Mouse (Mus musculus) ES-Bruce4 (cell line): Measurements from ENCODE around the gene Lipn. TPM values are rescaled to one million over a fixed set of nuclear protein-coding genes. Genes with fewer than 3 reads are reported as not detected.

Experiments used
- H3K27ac ChIP-seq: 2 replicates; pipeline ENCODE4 v1.5.1; 2012; ENCODE audit warnings: low read length, inconsistent platforms; ENCODE audit not compliant: insufficient read depth
- H3K27me3 ChIP-seq: 2 replicates; pipeline ENCODE4 v1.6.1; 2012; ENCODE audit warnings: mild to moderate bottlenecking, low read length, inconsistent platforms; ENCODE audit not compliant: control insufficient read depth, poor library complexity, insufficient read depth, severe bottlenecking
- H3K36me3 ChIP-seq: 2 replicates; pipeline ENCODE4 v1.6.1; 2012; ENCODE audit warnings: inconsistent platforms, mild to moderate bottlenecking, low read length, moderate library complexity; ENCODE audit not compliant: control insufficient read depth, poor library complexity, insufficient read depth, severe bottlenecking
- H3K4me1 ChIP-seq: one replicate; pipeline ENCODE4 v1.8.1; 2011; ENCODE audit warnings: low read length; ENCODE audit not compliant: control insufficient read depth, insufficient read depth
- H3K4me3 ChIP-seq: 2 replicates; pipeline ENCODE4 v1.5.1; 2011; ENCODE audit warnings: low read depth, mild to moderate bottlenecking, low read length
- H3K9ac ChIP-seq: 2 replicates; pipeline ENCODE4 v1.6.1; 2012; ENCODE audit warnings: low read depth, mild to moderate bottlenecking, inconsistent platforms; ENCODE audit not compliant: poor library complexity, severe bottlenecking
- H3K9me3 ChIP-seq: replicated peaks from 2 replicates; pipeline ENCODE4 v1.6.1; 2012; ENCODE audit warnings: mild to moderate bottlenecking, low read length, inconsistent platforms; ENCODE audit not compliant: control insufficient read depth, poor library complexity, insufficient read depth, severe bottlenecking
- CTCF ChIP-seq: IDR thresholded peaks from one replicate; pipeline ENCODE4 v1.8.1; 2011; ENCODE audit warnings: low read depth, low read length
- EP300 ChIP-seq: IDR thresholded peaks from 2 replicates; pipeline ENCODE4 v1.6.1; 2011; ENCODE audit warnings: low read depth, low read length; ENCODE audit not compliant: insufficient read depth
- POLR2A ChIP-seq: IDR thresholded peaks from one replicate; pipeline ENCODE4 v1.8.1; 2011; ENCODE audit warnings: low read length; ENCODE audit not compliant: insufficient read depth
- polyA plus RNA-seq: library from polyadenylated mRNA; stranded (reverse); fragments of >200 nt; gene quantifications from 2 replicates; pipeline ENCODE4 v1.2.4, GENCODE M21; 2011; ENCODE audit warnings: low read depth; ENCODE audit not compliant: missing spikeins, insufficient read depth, insufficient read length

Gene Lipn
- polyA plus RNA-seq, 1 experiment: not detected

DNA sequence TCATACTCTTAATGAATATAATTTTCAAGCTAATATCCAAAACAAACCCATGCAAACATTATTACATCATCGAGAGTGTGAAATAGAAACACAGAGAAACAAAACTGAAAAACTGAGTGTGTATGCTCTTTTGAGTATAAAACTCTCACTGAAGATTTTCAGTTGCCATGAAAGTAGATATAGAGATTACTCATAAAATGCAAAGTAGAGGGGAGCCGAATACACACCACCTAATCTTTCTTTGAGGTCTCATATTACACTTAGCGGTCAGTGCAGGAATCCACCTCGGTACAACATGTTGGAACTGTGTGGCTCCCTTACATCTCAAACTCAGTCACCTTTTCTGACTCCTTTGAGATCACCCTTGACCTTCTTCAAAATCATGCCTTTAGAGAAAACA, 52.5 kb downstream of the Lipn start:
- H3K27ac ChIP-seq: no peak overlapping the region
- H3K27me3 ChIP-seq: no peaks in the 10 kb centered on the region
- H3K4me3 ChIP-seq: no peak overlapping the region
- H3K36me3 ChIP-seq: no peaks in the 10 kb centered on the region
- H3K9me3 ChIP-seq: no peaks in the 10 kb centered on the region
- no peak overlapping the region for H3K9ac ChIP-seq
- TF ChIP-seq EP300: no peak
- no peak for TF ChIP-seq POLR2A
- TF ChIP-seq CTCF: no peak
- no peaks in the 10 kb centered on the region for H3K4me1 ChIP-seq

DNA sequence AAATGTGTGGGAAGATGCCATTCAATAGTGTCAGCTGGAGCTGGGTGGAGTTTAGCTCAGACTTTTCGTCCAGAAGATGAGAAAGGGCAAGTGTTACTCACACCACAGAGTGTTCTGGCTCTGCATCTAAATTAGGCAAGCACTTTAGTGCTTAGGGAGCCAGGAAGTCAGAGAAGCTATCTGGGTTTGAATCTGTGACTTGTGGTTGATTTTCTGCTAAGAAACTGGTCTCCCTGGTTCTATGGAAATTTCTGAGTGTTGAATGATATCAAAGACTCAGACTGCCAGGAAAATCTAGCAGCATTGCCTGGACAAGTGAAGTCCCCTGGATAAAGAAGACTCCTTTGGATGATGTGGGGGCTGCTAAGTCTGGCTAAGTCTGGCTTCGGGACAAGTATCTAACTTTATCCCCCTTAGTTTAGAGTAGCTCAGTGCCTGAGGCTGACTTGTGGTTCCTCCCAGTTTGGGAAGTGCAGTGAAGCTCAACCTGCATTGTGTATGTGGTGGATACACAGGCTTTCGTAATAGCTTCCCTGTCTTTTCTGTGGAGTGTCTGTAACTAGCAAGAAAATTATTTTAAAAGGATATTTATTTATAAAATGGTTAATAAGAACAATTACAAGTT, 53.1 kb downstream of the Lipn start:
- no peak overlapping the region for H3K4me3 ChIP-seq
- H3K27me3 ChIP-seq: no peaks in the 10 kb centered on the region
- no peaks in the 10 kb centered on the region for H3K9me3 ChIP-seq
- no peak overlapping the region for H3K9ac ChIP-seq
- TF ChIP-seq EP300 (no peak), CTCF (no peak), POLR2A (no peak)
- no peaks in the 10 kb centered on the region for H3K4me1 ChIP-seq
- H3K27ac ChIP-seq: no peak overlapping the region
- H3K36me3 ChIP-seq: no peaks in the 10 kb centered on the region

Other genes with a start within 250 kb of the Lipn start
- gene Lipf, start 106.2 kb upstream of the Lipn start, polyA plus RNA-seq: not detected in 2 replicates
- not detected in 2 replicates for gene Lipk, start 59.1 kb upstream of the Lipn start, polyA plus RNA-seq
- not detected in 2 replicates for gene Lipm, start 33.6 kb downstream of the Lipn start, polyA plus RNA-seq
- not detected in 2 replicates for gene Ankrd22, start 98.7 kb downstream of the Lipn start, polyA plus RNA-seq
- gene Stambpl1, start 124.9 kb downstream of the Lipn start, polyA plus RNA-seq: 1.3 and 2.8 TPM in 2 replicates
- 44.1 and 50.0 TPM in 2 replicates for gene Acta2, start 188.2 kb downstream of the Lipn start, polyA plus RNA-seq
- gene Fas, start 223.3 kb downstream of the Lipn start, polyA plus RNA-seq: 2.8 TPM in 2 replicates